Mouse (Mus musculus) C2C12 (cell line): ENCODE measurements around the gene Irgq.

Source experiments
- CEBPB ChIP-seq: IDR thresholded peaks from one replicate; pipeline ENCODE4 v1.6.1; 2011; ENCODE audit warnings: low read depth, mild to moderate bottlenecking, control low read depth, moderate library complexity
- CTCF ChIP-seq: IDR thresholded peaks from one replicate; pipeline ENCODE4 v1.5.1; 2011; ENCODE audit not compliant: control insufficient read depth, insufficient read depth, insufficient read length
- MAX ChIP-seq: IDR thresholded peaks from one replicate; pipeline ENCODE4 v1.6.1; 2011; ENCODE audit warnings: mild to moderate bottlenecking, control low read depth
- MYOD1 ChIP-seq: IDR thresholded peaks from one replicate; pipeline ENCODE4 v1.6.1; 2011; ENCODE audit warnings: low read depth; ENCODE audit not compliant: control insufficient read depth, insufficient read length
- MYOG ChIP-seq: IDR thresholded peaks from one replicate; pipeline ENCODE4 v1.6.1; 2011; ENCODE audit not compliant: control insufficient read depth, insufficient read length; ENCODE audit errors: extremely low read depth
- USF1 ChIP-seq: IDR thresholded peaks from one replicate; pipeline ENCODE4 v1.6.1; 2011; ENCODE audit warnings: low read depth, mild to moderate bottlenecking, control low read depth, moderate library complexity

DNA sequence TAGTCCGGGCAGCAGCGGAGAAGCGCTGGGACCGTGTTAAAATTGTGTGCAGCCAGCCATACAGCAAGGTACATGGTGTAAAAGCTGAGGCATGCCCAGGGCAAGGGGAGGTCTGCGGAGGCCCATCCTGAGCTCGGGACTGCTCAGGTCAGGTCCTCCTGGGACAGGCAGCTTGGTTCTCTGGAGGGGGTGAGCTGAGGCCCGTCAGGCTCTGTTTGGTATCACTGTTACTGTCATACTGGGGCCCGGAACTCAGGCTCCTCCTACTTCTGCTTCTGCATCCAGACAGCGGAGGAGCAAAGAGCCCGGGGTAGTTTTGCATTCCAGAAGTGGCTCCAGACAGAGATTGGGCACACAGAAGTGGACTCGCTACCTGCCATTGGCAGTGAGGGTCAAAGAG, 35.1 kb downstream of the Irgq start:
- TF ChIP-seq MAX (no peak), CTCF (no peak), CEBPB (no peak), MYOD1 (no peak), USF1 (no peak), MYOG (no peak)
